Mouse (Mus musculus) left cerebral cortex, adult 18-20 months (tissue): ENCODE data around the gene Sema6b. TPM values are rescaled to one million over a fixed set of nuclear protein-coding genes. Genes with fewer than 3 reads are reported as not detected.
"Not testable (repeated sequence)": the region's sequence is repeated elsewhere in the genome, so short reads cannot be mapped to it uniquely, and the experiment has no call there.

ENCODE experiments used
- DNase-seq, 2 experiments: peaks; one replicate each; pipeline ENCODE4 v3.0.0; 2021 to 2022; ENCODE audit warnings: low spot score in 2 of 2, mixed read lengths in 1 of 2
- total RNA-seq, 2 experiments: library from RNA; stranded (reverse); gene quantifications; 2 replicates each; pipeline ENCODE4 v1.2.3; 2021

Sema6b gene
- total RNA-seq, 2 experiments from 2014 or later = 116 to 117 TPM

- DNase-seq = no peak
Observed at GRCm38 (mm10) chr17:56119981-56120880, 19.9 kb downstream of the Sema6b start.

- no peak for DNase-seq
Observed at GRCm38 (mm10) chr17:56119431-56119830, 20.7 kb downstream of the Sema6b start.

- peak in 1 of 2 experiments; percentile 59 for DNase-seq
Observed at GRCm38 (mm10) chr17:56117251-56117710, 22.9 kb downstream of the Sema6b start, which contains the start of gene Plin5. Plin5 (minus strand) TSS chr17:56117596.

GRCm38 (mm10) chr17:56116193-56116592 lies 23.9 kb downstream of the Sema6b start:
- DNase-seq = no peak

GRCm38 (mm10) chr17:56112743-56113142 lies 27.4 kb downstream of the Sema6b start:
- no peak for DNase-seq

- DNase-seq = peak; percentile 65 to 74
Observed at GRCm38 (mm10) chr17:56111864-56112263, 28.3 kb downstream of the Sema6b start.

GRCm38 (mm10) chr17:56111021-56111420 lies 29.1 kb downstream of the Sema6b start:
- DNase-seq = no peak

- no peak for DNase-seq
Observed at GRCm38 (mm10) chr17:56110571-56110970, 29.6 kb downstream of the Sema6b start.

GRCm38 (mm10) chr17:56109219-56110051 lies 30.7 kb downstream of the Sema6b start, which contains the start of gene Plin4:
Plin4 (minus strand) TSS chr17:56109803.
- no peak for DNase-seq

- peak; percentile 64 to 70 for DNase-seq
Observed at GRCm38 (mm10) chr17:56108334-56109044, 31.7 kb downstream of the Sema6b start.

- DNase-seq = no peak
Observed at GRCm38 (mm10) chr17:56107736-56108135, 32.4 kb downstream of the Sema6b start.

- no peak for DNase-seq
Observed at GRCm38 (mm10) chr17:56106981-56107380, 33.2 kb downstream of the Sema6b start.

- DNase-seq = not testable (repeated sequence)
Observed at GRCm38 (mm10) chr17:56106436-56106835, 33.7 kb downstream of the Sema6b start.

GRCm38 (mm10) chr17:56104821-56105220 lies 35.3 kb downstream of the Sema6b start:
- not testable (repeated sequence) for DNase-seq

GRCm38 (mm10) chr17:56103465-56104285 lies 36.5 kb downstream of the Sema6b start:
- no peak for DNase-seq

- no peak for DNase-seq
Observed at GRCm38 (mm10) chr17:56102927-56103326, 37.2 kb downstream of the Sema6b start.

GRCm38 (mm10) chr17:56102158-56102557 lies 38.0 kb downstream of the Sema6b start:
- DNase-seq = no peak

GRCm38 (mm10) chr17:56100811-56101210 lies 39.3 kb downstream of the Sema6b start:
- no peak for DNase-seq

GRCm38 (mm10) chr17:56098711-56099572 lies 41.2 kb downstream of the Sema6b start:
- DNase-seq = no peak
